Mouse (Mus musculus) embryonic facial prominence, embryonic 15.5 days (tissue): ENCODE results near the gene Selenow. TPM values are rescaled to one million over a fixed set of nuclear protein-coding genes. Genes with fewer than 3 reads are reported as not detected.
A peak's percentile ranks its signal among the peaks of the same experiment; 100 is the strongest.
"Not testable (repeated sequence)": the region's sequence is repeated elsewhere in the genome, so short reads cannot be mapped to it uniquely, and the experiment has no call there.

Experiments used
- ATAC-seq: fragments of 200-750 bp; cut with Nextera tagmentation; 2 replicates; pipeline ENCODE4 v1.8.0; 2017; ENCODE audit warnings: low read depth, moderate TSS enrichment; ENCODE audit not compliant: insufficient number of reproducible peaks, low FRiP score, low TSS enrichment
- H3K27ac ChIP-seq: fragments of 300-500 bp; sonication (generic); replicated peaks from 2 replicates; pipeline ENCODE4 v1.5.1; 2015; ENCODE audit warnings: mild to moderate bottlenecking, inconsistent platforms
- H3K27me3 ChIP-seq: fragments of 300-500 bp; sonication (generic); 2 replicates; pipeline ENCODE4 v1.6.1; 2015; ENCODE audit warnings: inconsistent platforms
- H3K36me3 ChIP-seq: fragments of 300-500 bp; sonication (generic); 2 replicates; pipeline ENCODE4 v1.6.1; 2015; ENCODE audit warnings: mild to moderate bottlenecking, inconsistent platforms
- H3K4me1 ChIP-seq: fragments of 300-500 bp; sonication (generic); 2 replicates; pipeline ENCODE4 v1.6.1; 2015; ENCODE audit warnings: inconsistent platforms
- H3K4me2 ChIP-seq: fragments of 300-500 bp; sonication (generic); replicated peaks from 2 replicates; pipeline ENCODE4 v1.6.1; 2015; ENCODE audit warnings: mild to moderate bottlenecking, inconsistent platforms
- H3K4me3 ChIP-seq: fragments of 300-500 bp; sonication (generic); replicated peaks from 2 replicates; pipeline ENCODE4 v1.5.1; 2015; ENCODE audit warnings: mild to moderate bottlenecking, inconsistent platforms
- H3K9ac ChIP-seq: fragments of 300-500 bp; sonication (generic); 2 replicates; pipeline ENCODE4 v1.6.1; 2015; ENCODE audit warnings: inconsistent platforms
- H3K9me3 ChIP-seq: fragments of 300-500 bp; sonication (generic); replicated peaks from 2 replicates; pipeline ENCODE4 v1.6.1; 2016; ENCODE audit warnings: inconsistent platforms
- WGBS: fragments of 180-500 bp; shearing (Covaris S2); methylation state at CpG from one replicate; pipeline ENCODE4 v1.1.7; 2015; 5-methylcytosine and 5-hydroxymethylcytosine counted together
- polyA plus RNA-seq: library from polyadenylated mRNA; unstranded; fragments of >200 nt; fragmentation: Nextera tagmentation; extraction: Ambion mirVana; gene quantifications from 2 replicates; pipeline ENCODE4 v1.2.1, GENCODE M21; 2015

The Selenow gene
- polyA plus RNA-seq, 1 experiment from 2014 or later = 931 TPM

DNA sequence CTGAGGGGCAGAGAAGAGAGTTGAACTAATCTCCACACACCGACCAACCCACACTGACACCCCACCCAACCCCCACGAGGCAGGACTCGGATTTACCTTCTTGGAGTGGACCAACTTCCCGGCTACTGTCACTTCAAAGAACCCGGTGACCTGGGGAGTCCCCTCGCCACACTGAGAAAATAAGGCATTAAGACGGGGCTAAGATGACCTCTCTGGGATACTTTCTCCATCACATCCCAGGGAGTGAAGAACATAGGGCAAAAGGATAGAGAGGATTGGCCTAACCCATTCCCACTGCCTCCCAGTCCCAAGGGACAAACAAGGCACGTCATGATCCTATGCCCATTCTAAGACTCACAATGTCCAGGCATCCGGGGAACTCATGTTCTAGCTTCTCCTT, 2.3 kb downstream of the Selenow start:
- Histone ChIP-seq H3K4me1 (peaks cover 20% of the 10 kb centered on the region), H3K4me2 (peak overlapping the region; percentile 81; the same call in 1 of the 2 replicates), H3K9ac (no peak overlapping the region), H3K27ac (no peak overlapping the region), H3K4me3 (no peak overlapping the region), H3K9me3 (no peaks in the 10 kb centered on the region), H3K27me3 (no peaks in the 10 kb centered on the region), H3K36me3 (peaks cover 35% of the 10 kb centered on the region)
- WGBS = 93% methylated on average over 9 of the region's 9 CpGs
- ATAC-seq = no peak

DNA sequence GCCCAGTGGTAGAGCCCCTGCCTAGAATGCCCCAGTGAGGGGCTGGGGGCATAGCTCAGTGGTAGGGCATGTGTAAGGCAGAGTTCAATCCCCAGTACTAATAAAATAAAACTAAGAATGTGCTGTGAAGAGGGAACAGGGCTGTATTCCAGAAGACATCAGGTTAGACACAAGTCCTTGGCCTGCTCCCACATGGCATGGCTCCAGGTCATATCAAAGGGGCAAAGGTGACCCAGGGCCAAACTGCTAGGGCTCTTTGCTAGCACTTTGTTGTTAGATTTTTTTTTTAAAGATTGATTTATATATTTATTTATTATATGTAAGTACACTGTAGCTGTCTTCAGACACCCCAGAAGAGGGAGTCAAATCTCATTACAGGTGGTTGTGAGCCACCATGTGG, 3.8 kb downstream of the Selenow start:
- H3K27me3 ChIP-seq = no peaks in the 10 kb centered on the region
- H3K4me3 ChIP-seq = no peak overlapping the region
- H3K9ac ChIP-seq = no peak overlapping the region
- ATAC-seq = no peak
- peaks cover 20% of the 10 kb centered on the region for H3K4me1 ChIP-seq
- no peak overlapping the region for H3K4me2 ChIP-seq
- peaks cover 35% of the 10 kb centered on the region for H3K36me3 ChIP-seq
- no peak overlapping the region for H3K27ac ChIP-seq
- no peaks in the 10 kb centered on the region for H3K9me3 ChIP-seq

DNA sequence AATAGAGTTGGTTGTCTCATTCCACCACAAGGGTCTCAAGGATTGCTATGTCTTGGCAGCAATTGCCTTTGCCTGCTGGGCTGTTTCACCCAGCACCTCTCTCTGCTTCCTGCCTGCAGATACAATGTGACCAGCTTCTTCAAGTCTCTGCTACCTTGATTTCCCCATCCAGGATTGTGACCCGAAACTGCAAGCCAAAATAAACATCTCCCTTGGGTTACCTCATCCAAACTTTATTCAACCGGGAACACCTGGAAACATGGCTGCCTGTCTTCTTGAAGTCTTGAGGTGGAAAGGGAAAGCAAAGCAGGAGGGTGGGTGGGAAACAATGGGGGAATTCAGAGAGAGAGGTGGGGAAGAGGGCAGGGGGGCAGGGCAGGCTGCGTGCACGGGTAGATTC, 5.2 kb downstream of the Selenow start:
- Histone ChIP-seq H3K4me2 (no peak overlapping the region), H3K4me1 (peaks cover 13% of the 10 kb centered on the region), H3K9me3 (no peaks in the 10 kb centered on the region), H3K4me3 (no peak overlapping the region), H3K27me3 (no peaks in the 10 kb centered on the region), H3K9ac (no peak overlapping the region), H3K36me3 (peaks cover 35% of the 10 kb centered on the region), H3K27ac (no peak overlapping the region)
- 73% methylated on average over 4 of the region's 4 CpGs for WGBS
- ATAC-seq = no peak

DNA sequence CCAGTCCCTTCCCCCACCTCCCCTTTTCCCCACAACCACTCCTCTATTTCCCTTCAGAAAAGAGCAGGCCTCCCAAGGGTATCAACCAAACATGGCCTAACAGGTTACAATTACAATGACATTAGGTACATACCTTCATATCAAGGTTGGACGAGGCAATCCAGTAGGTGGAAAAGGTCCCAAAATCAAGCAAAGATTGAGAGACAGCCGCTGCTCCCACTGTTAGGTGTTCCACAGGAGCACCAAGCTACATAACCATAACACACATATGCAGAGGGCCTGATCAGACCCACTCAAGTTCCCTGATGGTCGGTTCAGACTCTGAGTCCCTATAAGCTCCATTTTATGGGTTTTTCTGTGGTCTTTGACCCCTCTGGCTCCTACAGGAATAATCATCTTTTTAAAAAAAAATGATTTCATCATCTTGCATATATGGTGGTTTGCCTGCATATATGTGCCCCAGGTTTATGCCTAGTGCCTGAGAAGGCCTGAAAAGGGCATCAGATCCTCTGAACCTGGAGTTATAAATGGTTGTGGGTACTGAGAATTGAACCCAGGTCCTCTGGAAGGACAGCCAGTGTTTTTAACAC, 6.0 kb downstream of the Selenow start:
- ATAC-seq = no peak
- H3K9ac ChIP-seq = no peak overlapping the region
- H3K36me3 ChIP-seq = peaks cover 35% of the 10 kb centered on the region
- H3K9me3 ChIP-seq = no peaks in the 10 kb centered on the region
- H3K4me3 ChIP-seq = no peak overlapping the region
- H3K27ac ChIP-seq = no peak overlapping the region
- H3K4me1 ChIP-seq = peaks cover 13% of the 10 kb centered on the region
- 83% methylated on average over 3 of the region's 3 CpGs for WGBS
- no peak overlapping the region for H3K4me2 ChIP-seq
- H3K27me3 ChIP-seq = no peaks in the 10 kb centered on the region

DNA sequence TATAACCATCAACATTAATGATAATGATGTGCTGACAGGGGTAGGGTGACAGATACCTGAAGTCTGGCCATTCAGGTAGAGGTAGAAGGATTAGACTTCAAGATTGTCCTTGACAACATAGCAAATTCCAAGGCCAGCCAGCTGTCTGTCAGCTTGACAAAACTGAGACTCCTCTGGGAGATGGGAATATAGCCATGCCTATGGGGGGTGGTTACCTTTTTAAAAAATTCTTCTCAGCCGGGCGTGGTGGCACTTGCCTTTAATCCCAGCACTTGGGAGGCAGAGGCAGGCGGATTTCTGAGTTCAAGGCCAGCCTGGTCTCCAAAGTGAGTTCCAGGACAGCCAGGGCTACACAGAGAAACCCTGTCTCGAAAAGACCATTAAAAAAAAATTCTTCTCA, 6.5 kb downstream of the Selenow start:
- WGBS = 81% methylated on average over 4 of the region's 4 CpGs

DNA sequence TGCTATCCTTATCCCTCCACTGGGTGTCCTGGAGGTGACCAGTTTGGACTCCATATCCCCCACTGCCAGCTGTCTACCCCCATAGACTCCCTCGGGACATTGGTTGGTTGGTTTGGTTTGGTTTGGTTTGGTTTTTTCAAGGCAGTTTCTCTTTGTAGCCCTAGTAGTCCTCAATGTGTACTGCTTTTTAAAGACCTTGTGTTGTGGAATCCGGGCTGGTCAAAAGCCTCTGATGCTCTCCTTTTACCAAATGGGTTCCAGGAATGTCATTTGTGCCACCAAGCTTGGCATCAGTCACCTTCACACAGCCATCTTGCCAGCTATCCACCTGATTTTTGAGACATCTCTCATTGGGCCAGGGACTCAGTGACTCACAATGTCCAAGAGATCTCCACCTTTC, 7.5 kb downstream of the Selenow start:
- H3K27me3 ChIP-seq = no peaks in the 10 kb centered on the region
- H3K9ac ChIP-seq = no peak overlapping the region
- H3K36me3 ChIP-seq = peaks cover 27% of the 10 kb centered on the region
- no peak overlapping the region for H3K4me3 ChIP-seq
- WGBS = 89% methylated on average over 2 of the region's 2 CpGs
- ATAC-seq = no peak
- H3K9me3 ChIP-seq = no peaks in the 10 kb centered on the region
- H3K4me2 ChIP-seq = no peak overlapping the region
- H3K27ac ChIP-seq = no peak overlapping the region
- no peaks in the 10 kb centered on the region; the same call in 1 of the 2 replicates for H3K4me1 ChIP-seq

More for the DNA sequence above, 6.5 kb downstream of the Selenow start:
- not testable (repeated sequence) for H3K9me3 ChIP-seq, ATAC-seq, H3K27me3 ChIP-seq, H3K27ac ChIP-seq, H3K4me3 ChIP-seq, H3K4me2 ChIP-seq, H3K9ac ChIP-seq, H3K4me1 ChIP-seq
- H3K36me3 ChIP-seq = peaks cover 35% of the 10 kb centered on the region

DNA sequence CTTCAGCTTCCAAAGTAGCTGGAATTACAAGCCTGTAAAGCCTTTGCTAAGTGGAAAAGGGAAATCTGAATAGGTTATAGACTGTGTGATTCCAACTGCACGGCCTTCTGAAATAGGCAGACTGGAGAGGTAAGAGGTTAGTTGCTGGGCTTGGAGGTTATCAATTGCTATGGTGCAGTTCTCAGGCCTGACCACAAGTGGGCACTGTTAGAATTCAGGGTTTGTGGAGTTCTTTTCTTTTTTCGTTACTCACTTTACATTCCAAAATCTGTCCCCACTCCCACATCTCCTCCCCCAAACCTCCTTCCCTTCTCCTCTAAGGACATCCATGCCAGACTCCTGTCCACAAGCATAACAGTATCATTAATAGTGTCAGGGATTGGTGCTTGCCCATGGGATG, 8.0 kb downstream of the Selenow start:
- H3K4me1 ChIP-seq = no peaks in the 10 kb centered on the region
- H3K9me3 ChIP-seq = no peaks in the 10 kb centered on the region
- H3K4me2 ChIP-seq = no peak overlapping the region
- no peak overlapping the region for H3K27ac ChIP-seq
- WGBS = 30% methylated on average over 2 of the region's 2 CpGs
- no peak overlapping the region for H3K4me3 ChIP-seq
- H3K27me3 ChIP-seq = no peaks in the 10 kb centered on the region
- peaks cover 22% of the 10 kb centered on the region for H3K36me3 ChIP-seq
- no peak overlapping the region for H3K9ac ChIP-seq
- no peak for ATAC-seq

DNA sequence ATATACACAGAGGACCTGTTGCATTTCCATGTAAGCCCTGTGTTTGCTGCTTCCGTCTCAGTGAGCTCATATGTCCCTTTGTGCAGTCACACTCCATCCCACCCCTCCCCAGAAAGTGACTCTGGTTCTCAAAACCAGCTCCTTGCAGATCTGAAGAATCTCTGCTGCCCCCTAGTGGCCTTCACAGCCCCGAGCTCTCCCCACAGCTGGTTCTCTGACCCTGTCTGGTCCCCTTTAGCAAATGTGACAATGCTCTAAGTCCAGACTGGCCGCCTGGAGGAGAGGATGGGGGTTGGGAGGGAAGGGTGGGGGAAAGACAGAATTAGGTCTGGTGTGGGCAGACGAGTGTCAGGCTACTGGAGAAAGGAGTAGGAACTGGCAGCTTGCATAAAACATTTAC, 10.0 kb downstream of the Selenow start:
- no peak overlapping the region for H3K4me2 ChIP-seq
- H3K36me3 ChIP-seq = peaks cover 8% of the 10 kb centered on the region; the same call in 1 of the 2 replicates
- H3K27ac ChIP-seq = no peak overlapping the region
- H3K9ac ChIP-seq = no peak overlapping the region
- H3K9me3 ChIP-seq = no peaks in the 10 kb centered on the region
- no peaks in the 10 kb centered on the region for H3K4me1 ChIP-seq
- H3K27me3 ChIP-seq = no peaks in the 10 kb centered on the region
- WGBS = 0% methylated on average over 4 of the region's 4 CpGs
- ATAC-seq = no peak
- H3K4me3 ChIP-seq = no peak overlapping the region

DNA sequence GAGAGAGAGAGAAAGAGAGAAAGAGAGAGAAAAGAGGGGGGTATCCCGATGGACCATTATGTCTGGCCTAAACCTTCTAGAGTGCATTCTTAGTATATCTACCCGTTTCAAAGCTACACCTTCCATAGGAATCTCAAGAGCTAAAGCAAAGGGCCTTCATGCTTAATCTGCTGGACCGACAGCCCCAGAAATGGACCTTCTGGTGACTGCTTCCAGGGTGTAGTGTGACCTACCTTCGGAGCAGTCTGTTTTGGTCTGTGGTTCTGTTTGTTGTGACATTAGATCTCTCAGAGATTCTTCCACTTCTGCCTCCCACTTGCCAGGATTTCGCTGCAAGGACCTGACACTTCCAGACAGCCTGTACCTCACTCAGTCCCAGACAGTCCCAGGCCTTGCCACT, 11.7 kb downstream of the Selenow start:
- ATAC-seq = no peak
- 83% methylated on average over 5 of the region's 5 CpGs for WGBS
- H3K27me3 ChIP-seq = no peaks in the 10 kb centered on the region
- no peak overlapping the region for H3K9ac ChIP-seq
- no peak overlapping the region for H3K4me3 ChIP-seq
- no peaks in the 10 kb centered on the region for H3K9me3 ChIP-seq
- no peak overlapping the region for H3K27ac ChIP-seq
- no peaks in the 10 kb centered on the region for H3K36me3 ChIP-seq
- H3K4me1 ChIP-seq = no peaks in the 10 kb centered on the region
- no peak overlapping the region for H3K4me2 ChIP-seq

DNA sequence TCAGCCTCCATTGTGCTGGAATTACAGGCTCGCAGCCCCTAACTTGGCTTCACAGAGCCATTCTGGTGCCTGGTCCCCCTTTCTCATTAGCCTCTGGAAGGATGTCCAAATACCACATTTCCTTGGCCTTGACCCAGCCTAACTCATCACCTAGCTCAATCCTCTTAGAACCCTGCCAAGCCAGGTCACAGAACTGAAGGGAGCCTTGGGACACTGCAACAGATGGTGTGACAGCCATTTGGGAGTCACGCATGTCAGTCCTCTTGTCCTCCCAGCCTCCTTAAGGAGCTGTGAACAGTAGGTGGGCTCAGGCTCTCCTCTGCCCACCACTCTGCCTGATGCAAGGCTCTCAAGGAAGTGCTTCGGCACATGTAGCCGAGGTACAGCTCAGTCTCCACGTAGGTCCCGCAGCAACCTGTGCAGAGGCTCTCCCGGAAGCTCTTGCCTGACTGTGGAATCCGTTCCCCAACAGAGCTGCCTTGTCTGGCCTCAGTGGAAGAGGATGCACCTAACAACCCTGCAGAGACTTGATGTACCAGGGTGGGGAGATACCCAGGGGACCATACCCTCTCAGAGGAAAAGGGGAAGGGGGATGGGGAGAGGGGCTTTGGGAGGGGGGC, 14.1 kb downstream of the Selenow start:
- 74% methylated on average over 8 of the region's 8 CpGs for WGBS
- Histone ChIP-seq H3K9me3 (no peaks in the 10 kb centered on the region), H3K4me1 (no peaks in the 10 kb centered on the region), H3K4me2 (no peak overlapping the region), H3K9ac (no peak overlapping the region), H3K27me3 (no peaks in the 10 kb centered on the region), H3K36me3 (no peaks in the 10 kb centered on the region), H3K4me3 (no peak overlapping the region), H3K27ac (no peak overlapping the region)
- no peak for ATAC-seq

DNA sequence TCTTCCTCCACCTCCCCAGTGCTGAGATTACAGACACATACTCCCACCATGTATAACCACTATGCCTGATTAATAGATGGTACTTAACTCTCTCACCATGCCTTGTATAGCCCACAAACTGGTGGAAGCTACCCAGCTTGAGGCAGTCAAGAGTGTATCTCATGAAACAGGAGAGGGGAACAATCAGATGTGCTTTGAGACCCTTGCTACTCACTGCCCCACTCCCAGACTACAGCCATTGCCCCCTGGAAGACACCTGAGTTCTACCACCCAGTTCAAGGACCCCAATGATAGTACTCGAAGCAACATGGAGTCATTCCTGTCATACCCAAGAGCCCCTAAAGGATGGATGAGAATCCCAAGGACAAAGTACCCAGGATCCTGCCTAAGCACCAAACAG, 15.6 kb downstream of the Selenow start:
- 82% methylated on average over 1 of the region's 1 CpGs for WGBS
- ATAC-seq = no peak
- no peaks in the 10 kb centered on the region for H3K4me1 ChIP-seq

DNA sequence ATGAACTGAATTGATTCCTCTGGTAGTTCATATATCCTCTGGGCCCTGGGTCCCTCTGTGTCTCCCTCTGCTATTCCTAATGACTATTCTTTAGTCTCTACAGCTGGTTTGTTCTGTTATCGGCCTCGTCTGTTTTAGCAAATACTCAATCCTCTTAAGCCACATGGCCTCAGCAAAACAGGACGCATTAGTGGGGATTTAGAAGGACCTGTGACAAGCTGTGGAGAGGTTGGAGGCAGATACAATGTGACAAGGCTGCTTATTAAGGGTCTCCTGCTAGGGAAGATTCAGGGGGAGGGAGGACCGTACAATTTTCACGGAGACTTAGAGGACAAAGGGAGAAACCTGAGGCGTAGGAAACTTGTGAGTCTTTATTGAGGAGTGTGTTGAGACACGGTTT, 16.3 kb downstream of the Selenow start:
- ATAC-seq = no peak
- no peak overlapping the region for H3K4me3 ChIP-seq
- H3K27ac ChIP-seq = no peak overlapping the region
- H3K9me3 ChIP-seq = no peaks in the 10 kb centered on the region
- H3K27me3 ChIP-seq = no peaks in the 10 kb centered on the region
- WGBS = 63% methylated on average over 7 of the region's 7 CpGs
- no peaks in the 10 kb centered on the region for H3K4me1 ChIP-seq
- no peak overlapping the region for H3K4me2 ChIP-seq
- H3K9ac ChIP-seq = no peak overlapping the region
- H3K36me3 ChIP-seq = no peaks in the 10 kb centered on the region

More for the DNA sequence above, 15.6 kb downstream of the Selenow start:
- Histone ChIP-seq H3K9me3 (no peaks in the 10 kb centered on the region), H3K36me3 (no peaks in the 10 kb centered on the region), H3K4me3 (no peak overlapping the region), H3K4me2 (no peak overlapping the region), H3K27me3 (no peaks in the 10 kb centered on the region), H3K27ac (no peak overlapping the region), H3K9ac (no peak overlapping the region)
